Mouse (Mus musculus): ENCODE results near the gene Lrrtm4. TPM values are rescaled to one million over a fixed set of nuclear protein-coding genes. Genes with fewer than 3 reads are reported as not detected.

The Lrrtm4 gene
- polyA plus RNA-seq, 1 experiment from 2014 or later, result not detected

DNA sequence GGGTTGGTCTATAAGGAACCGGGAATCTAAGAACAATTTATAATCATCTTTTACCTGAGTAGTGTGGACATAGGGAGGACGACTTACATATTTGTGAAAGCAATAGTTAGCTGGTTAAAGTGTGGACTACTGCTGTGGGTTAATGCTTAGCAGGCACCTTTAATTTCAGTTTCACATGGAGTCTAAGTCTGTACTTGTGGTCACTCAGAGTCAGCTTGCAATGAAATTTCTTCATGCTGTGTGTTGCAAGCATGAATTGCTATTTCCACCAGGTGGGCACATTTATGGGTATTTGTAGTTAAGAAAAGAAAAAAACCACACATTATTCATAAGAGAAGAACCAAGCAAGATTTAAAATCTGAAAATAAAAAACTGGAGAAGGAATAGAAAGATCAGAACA, 558.5 kb downstream of the Lrrtm4 start:
- no peak for ATAC-seq
- no peak overlapping the region for H3K27ac ChIP-seq
- H3K4me2 ChIP-seq, result no peak overlapping the region
- H3K27me3 ChIP-seq (replicated peaks), result no peaks in the 10 kb centered on the region
- H3K9me3 ChIP-seq (replicated peaks), result no peaks in the 10 kb centered on the region
- no peak overlapping the region for H3K4me3 ChIP-seq
- 76% methylated on average over 2 of the region's 2 CpGs for WGBS (ENCODE audit: insufficient replicate concordance)
- no peaks in the 10 kb centered on the region for H3K36me3 ChIP-seq
- H3K9ac ChIP-seq, result no peak overlapping the region
- no peaks in the 10 kb centered on the region for H3K4me1 ChIP-seq

DNA sequence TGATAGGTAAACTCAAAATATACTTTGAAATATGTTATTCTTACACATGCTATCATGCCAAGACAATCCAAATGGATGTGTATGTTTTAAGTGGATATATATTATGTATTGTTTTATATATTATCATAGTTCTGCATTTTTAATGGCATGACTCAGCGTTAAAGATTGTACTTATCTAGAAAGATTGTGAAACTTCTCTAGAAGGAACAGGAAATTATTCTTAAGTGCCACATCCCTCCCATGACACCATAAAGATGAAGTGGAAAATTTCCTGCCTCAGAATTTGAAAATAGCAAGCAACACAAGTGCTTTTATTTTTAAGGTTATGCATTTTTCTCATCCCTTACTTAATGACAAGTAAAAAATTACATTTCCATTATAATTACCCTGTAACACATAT, 563.5 kb downstream of the Lrrtm4 start:
- no peaks in the 10 kb centered on the region for H3K4me1 ChIP-seq
- ATAC-seq, result no peak
- no peaks in the 10 kb centered on the region for H3K27me3 ChIP-seq (replicated peaks)
- no peak overlapping the region for H3K4me2 ChIP-seq
- no peak overlapping the region for H3K4me3 ChIP-seq
- no peak overlapping the region for H3K9ac ChIP-seq
- no peaks in the 10 kb centered on the region for H3K9me3 ChIP-seq (replicated peaks)
- H3K27ac ChIP-seq, result no peak overlapping the region
- WGBS (ENCODE audit: insufficient replicate concordance), result 36% methylated on average over 1 of the region's 1 CpGs
- no peaks in the 10 kb centered on the region for H3K36me3 ChIP-seq

DNA sequence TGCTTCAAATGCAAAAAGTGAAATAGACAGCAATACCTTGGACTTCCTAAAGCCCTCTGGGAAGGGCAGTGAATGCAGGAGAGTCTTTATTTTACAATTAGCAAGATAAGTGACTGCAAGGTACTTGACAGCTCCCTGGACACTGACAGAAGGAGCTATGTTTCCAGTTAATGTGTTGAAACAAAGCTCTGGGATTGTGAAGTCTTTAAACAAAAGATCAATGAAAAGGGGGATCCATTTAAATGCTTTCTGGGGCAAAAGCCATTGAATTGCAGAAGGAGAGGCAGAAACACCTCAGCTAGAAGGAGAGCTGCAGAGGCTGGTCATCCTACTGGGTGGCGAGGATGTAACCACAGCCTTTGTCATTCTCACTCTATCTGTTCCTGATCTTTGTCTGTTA, 571.1 kb downstream of the Lrrtm4 start:
- Histone ChIP-seq H3K27ac (no peak overlapping the region), H3K9ac (no peak overlapping the region), H3K4me1 (no peaks in the 10 kb centered on the region), H3K27me3 (replicated peaks) (no peaks in the 10 kb centered on the region), H3K9me3 (replicated peaks) (no peaks in the 10 kb centered on the region), H3K4me3 (no peak overlapping the region), H3K4me2 (no peak overlapping the region), H3K36me3 (no peaks in the 10 kb centered on the region)
- WGBS (ENCODE audit: insufficient replicate concordance), result 52% methylated on average over 1 of the region's 1 CpGs
- ATAC-seq, result no peak

DNA sequence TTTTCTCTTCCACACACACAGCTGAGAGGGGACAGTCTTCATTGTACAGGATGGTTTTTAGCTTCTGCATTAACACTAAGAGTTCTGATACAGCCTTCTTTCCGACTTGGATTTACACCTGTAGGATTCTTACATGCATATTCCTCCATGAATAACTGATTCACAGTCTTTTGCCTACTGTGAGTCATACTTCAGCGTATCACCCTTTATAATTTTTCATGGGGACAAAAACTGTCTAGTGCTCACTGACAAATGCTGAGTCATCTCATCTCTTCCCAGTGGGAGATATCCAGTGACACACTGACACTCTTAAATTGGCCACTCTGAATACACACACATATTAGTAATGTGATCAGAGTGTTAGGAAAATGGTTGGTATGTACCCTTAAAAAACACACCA, 600.8 kb downstream of the Lrrtm4 start:
- Histone ChIP-seq H3K4me3 (no peak overlapping the region), H3K4me2 (no peak overlapping the region), H3K9ac (no peak overlapping the region), H3K36me3 (no peaks in the 10 kb centered on the region), H3K27ac (no peak overlapping the region), H3K4me1 (no peaks in the 10 kb centered on the region), H3K9me3 (replicated peaks) (no peaks in the 10 kb centered on the region), H3K27me3 (replicated peaks) (no peaks in the 10 kb centered on the region)
- ATAC-seq, result no peak
- 68% methylated on average over 2 of the region's 2 CpGs for WGBS (ENCODE audit: insufficient replicate concordance)

DNA sequence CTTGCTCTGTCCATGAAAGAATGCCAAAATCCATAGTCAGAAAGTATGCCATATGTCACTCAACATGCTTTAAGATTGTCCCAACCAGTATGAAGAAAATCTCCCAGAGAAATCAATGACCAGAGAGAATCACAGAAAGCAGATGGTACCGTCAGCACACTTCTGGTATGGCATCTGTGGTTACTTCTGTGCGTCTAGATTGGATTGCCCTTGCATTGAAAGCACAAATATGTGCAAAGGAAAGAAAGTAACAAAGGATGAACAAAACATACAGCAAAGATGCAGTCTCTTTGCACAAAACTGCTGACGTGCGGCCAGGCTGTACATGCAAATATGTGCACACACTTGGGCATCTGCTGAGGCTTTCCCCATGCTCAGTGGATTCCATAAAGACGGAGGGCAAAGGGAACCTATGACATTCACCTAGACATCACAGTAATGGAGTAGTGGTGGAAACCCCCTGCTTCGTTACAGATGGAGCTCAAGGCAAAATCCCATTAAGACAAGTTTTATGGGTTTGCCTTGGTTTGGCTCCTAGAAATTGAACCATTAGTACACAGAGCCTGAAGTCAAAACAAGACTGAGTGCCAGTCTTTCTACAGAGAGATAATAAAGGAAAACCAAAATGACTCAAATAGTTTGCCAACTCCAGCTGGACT, 604.1 kb downstream of the Lrrtm4 start:
- H3K4me2 ChIP-seq, result no peak overlapping the region
- H3K9ac ChIP-seq, result no peak overlapping the region
- ATAC-seq, result no peak
- 77% methylated on average over 6 of the region's 6 CpGs for WGBS (ENCODE audit: insufficient replicate concordance)
- H3K36me3 ChIP-seq, result no peaks in the 10 kb centered on the region
- no peaks in the 10 kb centered on the region for H3K9me3 ChIP-seq (replicated peaks)
- H3K27ac ChIP-seq, result no peak overlapping the region
- H3K4me3 ChIP-seq, result no peak overlapping the region
- no peaks in the 10 kb centered on the region for H3K4me1 ChIP-seq
- H3K27me3 ChIP-seq (replicated peaks), result no peaks in the 10 kb centered on the region

DNA sequence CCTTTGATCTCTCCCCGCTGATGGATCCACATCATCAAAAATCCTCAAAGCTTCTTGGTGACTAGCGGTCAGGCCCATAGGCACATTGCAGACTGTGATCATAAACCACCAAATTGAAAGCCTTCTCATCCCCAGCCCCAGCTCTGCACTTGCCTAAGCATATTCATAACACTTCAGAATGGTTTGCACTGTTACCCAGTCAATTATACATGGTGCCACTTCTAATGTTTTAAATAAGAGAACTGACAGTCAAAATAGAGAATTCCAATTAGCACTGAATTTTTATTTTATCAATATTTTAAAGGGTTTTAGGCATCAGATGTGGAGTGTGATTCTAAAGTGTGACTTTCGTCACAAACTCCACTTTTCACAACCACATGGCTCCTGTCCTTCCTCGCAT, 606.8 kb downstream of the Lrrtm4 start:
- H3K4me1 ChIP-seq, result no peaks in the 10 kb centered on the region

DNA sequence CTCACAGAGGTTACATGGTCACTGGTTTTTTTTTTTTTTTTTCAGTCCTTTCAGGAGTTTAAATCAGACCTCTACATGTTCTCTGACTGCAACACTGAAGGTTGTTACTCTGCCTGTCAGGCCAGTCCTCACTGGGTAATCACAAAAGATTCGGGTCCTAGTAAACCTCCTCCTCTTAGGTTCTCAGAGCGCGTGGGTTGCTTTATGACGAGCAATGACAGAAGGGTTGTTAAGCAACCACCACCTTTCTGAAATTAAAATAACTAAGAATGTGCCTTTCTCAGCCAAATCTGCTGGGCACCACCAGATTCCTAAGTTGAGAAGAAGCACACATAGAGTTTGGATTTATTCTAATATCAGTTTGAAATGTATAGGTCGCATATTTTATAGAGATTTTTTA, 644.1 kb downstream of the Lrrtm4 start:
- ATAC-seq, result no peak
- Histone ChIP-seq H3K4me3 (no peak overlapping the region), H3K9me3 (replicated peaks) (no peaks in the 10 kb centered on the region), H3K4me2 (no peak overlapping the region), H3K9ac (no peak overlapping the region), H3K4me1 (no peaks in the 10 kb centered on the region), H3K27ac (no peak overlapping the region), H3K27me3 (replicated peaks) (no peaks in the 10 kb centered on the region), H3K36me3 (no peaks in the 10 kb centered on the region)
- 81% methylated on average over 5 of the region's 5 CpGs for WGBS (ENCODE audit: insufficient replicate concordance)

More for the DNA sequence above, 606.8 kb downstream of the Lrrtm4 start:
- Histone ChIP-seq H3K27me3 (replicated peaks) (no peaks in the 10 kb centered on the region), H3K9ac (no peak overlapping the region), H3K9me3 (replicated peaks) (no peaks in the 10 kb centered on the region), H3K27ac (no peak overlapping the region), H3K36me3 (no peaks in the 10 kb centered on the region), H3K4me3 (no peak overlapping the region), H3K4me2 (no peak overlapping the region)
- WGBS (ENCODE audit: insufficient replicate concordance), result 71% methylated on average over 4 of the region's 4 CpGs
- no peak for ATAC-seq

DNA sequence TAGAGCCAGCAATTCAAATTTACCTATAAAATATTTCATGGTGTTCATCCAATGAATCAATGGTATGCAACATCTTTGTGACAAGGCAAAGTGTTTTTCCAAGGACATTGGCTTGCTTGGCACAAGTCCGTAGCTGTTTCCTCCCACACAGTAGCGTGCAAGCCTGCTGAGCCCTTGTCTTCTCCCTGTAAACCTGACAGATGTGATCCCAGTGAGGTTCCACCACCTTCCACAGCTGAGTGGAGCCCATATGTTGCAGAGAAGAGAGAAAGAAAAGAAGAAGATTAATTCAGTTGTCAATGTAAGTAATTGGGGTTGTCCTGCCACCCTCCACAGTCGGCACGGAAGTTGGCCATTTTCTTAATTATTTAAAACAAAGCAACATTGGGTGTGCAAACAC, 645.4 kb downstream of the Lrrtm4 start:
- ATAC-seq, result no peak
- H3K4me2 ChIP-seq, result no peak overlapping the region
- WGBS (ENCODE audit: insufficient replicate concordance), result 69% methylated on average over 4 of the region's 4 CpGs
- H3K9ac ChIP-seq, result no peak overlapping the region
- H3K27ac ChIP-seq, result no peak overlapping the region
- H3K27me3 ChIP-seq (replicated peaks), result no peaks in the 10 kb centered on the region
- H3K4me1 ChIP-seq, result no peaks in the 10 kb centered on the region
- H3K9me3 ChIP-seq (replicated peaks), result no peaks in the 10 kb centered on the region
- no peak overlapping the region for H3K4me3 ChIP-seq
- H3K36me3 ChIP-seq, result no peaks in the 10 kb centered on the region

DNA sequence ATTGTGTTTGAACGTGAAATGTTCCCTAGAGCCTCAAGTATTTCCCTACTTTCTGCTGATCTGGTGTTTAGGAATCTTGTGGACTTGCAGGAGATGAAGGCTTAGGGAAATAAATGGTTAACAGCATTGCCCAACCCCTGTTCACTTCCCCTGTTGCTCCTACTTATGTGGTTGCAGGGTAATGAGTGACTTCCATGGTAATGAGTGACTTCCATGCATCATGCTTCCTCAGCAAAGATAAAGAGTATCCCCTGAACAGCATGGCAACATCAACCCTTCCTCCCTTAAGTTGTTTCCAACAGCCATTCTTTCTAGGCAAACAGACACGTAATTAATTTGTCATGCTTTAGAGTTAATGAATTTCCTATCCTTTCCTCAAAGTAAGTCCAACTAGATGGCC, 685.5 kb downstream of the Lrrtm4 start:
- no peak overlapping the region for H3K4me2 ChIP-seq
- H3K9ac ChIP-seq, result no peak overlapping the region
- no peaks in the 10 kb centered on the region for H3K36me3 ChIP-seq
- no peak overlapping the region for H3K4me3 ChIP-seq
- H3K9me3 ChIP-seq (replicated peaks), result no peaks in the 10 kb centered on the region
- H3K27me3 ChIP-seq (replicated peaks), result no peaks in the 10 kb centered on the region
- WGBS (ENCODE audit: insufficient replicate concordance), result 55% methylated on average over 2 of the region's 2 CpGs
- no peak for ATAC-seq
- H3K4me1 ChIP-seq, result no peaks in the 10 kb centered on the region
- H3K27ac ChIP-seq, result no peak overlapping the region

DNA sequence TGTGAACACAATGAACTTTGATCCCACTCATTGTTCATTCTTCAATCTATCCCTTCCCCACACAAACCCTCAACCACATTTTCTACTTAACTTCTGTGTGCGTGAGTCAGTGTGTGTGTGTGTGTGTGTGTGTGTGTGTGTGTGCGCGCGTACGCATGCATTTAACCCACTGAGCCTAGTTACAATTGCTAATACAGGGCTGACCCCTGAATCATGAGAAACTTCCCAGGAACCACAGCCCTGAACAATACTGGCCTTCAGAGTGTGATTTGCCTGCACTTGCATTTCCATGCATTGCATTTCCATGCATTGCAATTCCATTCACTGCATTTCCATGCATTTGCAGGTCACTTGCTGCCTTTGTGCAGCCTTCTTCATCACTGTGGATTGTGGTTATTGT, 701.8 kb downstream of the Lrrtm4 start:
- Histone ChIP-seq H3K27me3 (replicated peaks) (no peaks in the 10 kb centered on the region), H3K4me2 (no peak overlapping the region), H3K9ac (no peak overlapping the region), H3K4me1 (no peaks in the 10 kb centered on the region), H3K4me3 (no peak overlapping the region), H3K9me3 (replicated peaks) (no peaks in the 10 kb centered on the region), H3K36me3 (no peaks in the 10 kb centered on the region), H3K27ac (no peak overlapping the region)
- ATAC-seq, result no peak
- WGBS (ENCODE audit: insufficient replicate concordance), result 89% methylated on average over 5 of the region's 5 CpGs

DNA sequence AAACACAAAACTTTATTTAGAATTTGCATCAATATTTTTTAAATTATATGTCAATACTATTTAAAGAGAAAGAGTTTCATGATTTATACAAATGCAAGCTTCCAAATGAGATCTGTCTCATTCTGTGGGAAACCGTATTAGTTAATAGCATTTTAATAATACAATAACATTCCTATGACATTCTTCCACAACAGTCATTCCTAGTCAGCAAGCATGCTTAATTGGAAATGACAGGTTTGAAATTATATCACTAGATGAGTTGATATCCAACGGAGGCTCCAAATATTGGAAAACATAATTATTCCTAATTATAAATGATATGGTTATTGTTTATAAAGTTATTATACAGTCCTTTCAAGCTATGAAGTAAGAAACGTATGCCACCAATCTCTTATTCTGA, 714.7 kb downstream of the Lrrtm4 start:
- ATAC-seq, result no peak

DNA sequence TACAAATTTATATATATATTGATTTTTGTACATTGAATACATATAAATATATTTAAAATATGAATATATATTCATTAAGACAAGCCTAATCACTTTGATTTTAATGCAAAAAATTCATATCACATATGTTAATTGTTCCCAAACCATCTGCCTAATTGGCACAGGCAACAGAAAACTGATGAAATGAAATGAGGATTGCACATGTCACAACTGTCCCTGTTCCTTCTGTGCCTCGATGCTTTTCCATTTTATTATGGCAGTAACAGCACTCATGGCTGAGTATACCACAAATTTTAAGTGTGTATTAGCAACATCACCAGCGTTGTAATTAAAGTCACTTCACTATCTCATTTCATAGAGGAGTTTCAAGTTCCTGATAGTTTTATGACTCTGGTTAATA, 732.1 kb downstream of the Lrrtm4 start:
- Histone ChIP-seq H3K9ac (no peak overlapping the region), H3K27ac (no peak overlapping the region), H3K4me2 (no peak overlapping the region), H3K36me3 (no peaks in the 10 kb centered on the region), H3K4me3 (no peak overlapping the region), H3K27me3 (replicated peaks) (no peaks in the 10 kb centered on the region), H3K4me1 (no peaks in the 10 kb centered on the region), H3K9me3 (replicated peaks) (no peaks in the 10 kb centered on the region)
- WGBS (ENCODE audit: insufficient replicate concordance), result 58% methylated on average over 2 of the region's 2 CpGs
- ATAC-seq, result no peak

More for the DNA sequence above, 714.7 kb downstream of the Lrrtm4 start:
- Histone ChIP-seq H3K9me3 (replicated peaks) (no peaks in the 10 kb centered on the region), H3K27me3 (replicated peaks) (no peaks in the 10 kb centered on the region), H3K27ac (no peak overlapping the region), H3K4me1 (no peaks in the 10 kb centered on the region), H3K4me3 (no peak overlapping the region), H3K4me2 (no peak overlapping the region), H3K36me3 (no peaks in the 10 kb centered on the region), H3K9ac (no peak overlapping the region)
- 70% methylated on average over 3 of the region's 3 CpGs for WGBS (ENCODE audit: insufficient replicate concordance)

DNA sequence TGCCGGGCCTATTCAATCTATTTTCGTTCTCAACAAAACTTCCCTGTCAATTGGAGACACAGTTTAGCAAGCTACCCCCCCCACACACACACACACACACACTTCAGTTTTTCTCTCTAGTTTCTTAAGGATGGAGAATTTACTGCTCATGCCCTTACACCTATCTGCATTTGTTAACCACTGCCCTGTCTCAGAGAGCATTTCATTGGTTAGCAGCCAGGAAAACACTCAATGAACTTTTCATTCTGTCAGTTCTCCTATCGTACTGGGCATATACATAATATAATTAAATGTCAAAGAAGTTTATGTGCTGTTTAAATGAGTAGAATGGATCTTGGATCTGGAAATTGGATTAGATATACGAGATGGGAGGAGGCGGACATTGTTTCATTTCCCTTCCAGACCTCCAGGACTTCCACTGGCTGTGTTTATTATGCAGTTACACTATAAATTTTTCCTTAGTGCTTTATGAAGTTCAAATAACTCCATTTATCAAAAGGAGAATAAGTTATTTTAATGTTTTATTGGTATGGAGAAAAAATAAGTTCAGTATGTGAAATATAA, 742.0 kb downstream of the Lrrtm4 start:
- 74% methylated on average over 5 of the region's 5 CpGs for WGBS (ENCODE audit: insufficient replicate concordance)
- H3K27me3 ChIP-seq (replicated peaks), result no peaks in the 10 kb centered on the region
- no peak for ATAC-seq

More for the DNA sequence above, 742.0 kb downstream of the Lrrtm4 start:
- Histone ChIP-seq H3K36me3 (no peaks in the 10 kb centered on the region), H3K9ac (no peak overlapping the region), H3K4me3 (no peak overlapping the region), H3K4me1 (no peaks in the 10 kb centered on the region), H3K9me3 (replicated peaks) (no peaks in the 10 kb centered on the region), H3K4me2 (no peak overlapping the region), H3K27ac (no peak overlapping the region)

All from liver, embryonic 12.5 days (tissue).